Comparison of ENCODE assay signal across 20 mouse cellular contexts in the genomic region with DNA sequence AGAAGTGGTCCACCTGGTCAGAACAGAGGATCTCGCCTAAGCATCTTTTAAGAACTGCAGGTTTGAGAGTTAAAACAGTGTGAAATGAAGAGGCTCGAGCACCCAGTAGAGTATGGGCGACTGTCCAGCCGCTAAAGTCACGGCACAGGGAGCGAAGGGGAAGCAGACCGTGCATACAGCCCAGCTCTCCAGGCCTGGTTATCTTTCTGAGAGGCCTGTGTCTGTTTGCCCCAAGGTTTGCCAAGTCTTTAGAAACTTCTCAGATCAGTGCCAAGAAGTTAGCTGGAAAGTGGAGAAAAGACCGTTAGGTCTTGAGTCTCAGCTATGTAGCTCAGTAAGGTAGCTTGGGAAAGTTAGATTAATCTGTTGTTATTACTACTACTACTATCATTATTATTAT. TPM values are rescaled to one million over a fixed set of nuclear protein-coding genes. Genes with fewer than 3 reads are reported as not detected.
A peak's percentile ranks its signal among the peaks of the same experiment; 100 is the strongest.
DNase-seq lines count a peak whose midpoint lies in the region; ATAC-seq and TF ChIP-seq lines count a peak whose summit lies in the region.
"Had no signal": no experiment of that assay in that cellular context is flagged by ENCODE, and none has a peak within 500 bp of the region (broad histone marks: within the 10 kb centered on the region; RNA-seq: fewer than 3 reads in every experiment).

No protein-coding gene starts in this region.

- no peaks in the 10 kb centered on the region for H3K4me1 ChIP-seq in liver, postnatal 0 days (ENCODE audit: insufficient read depth)
- H3K4me1 ChIP-seq: embryonic facial prominence, embryonic 10.5 days; embryonic facial prominence, embryonic 12.5 days; forebrain, embryonic 13.5 days; forebrain, embryonic 15.5 days had no signal

- peaks cover 48% of the 10 kb centered on the region for H3K36me3 ChIP-seq in liver, postnatal 0 days (replicated peaks; ENCODE audit: insufficient read depth, low read length)

- H3K4me3 ChIP-seq in liver, postnatal 0 days (ENCODE audit: low read depth, low read length) = no peak overlapping the region
- H3K4me3 ChIP-seq: embryonic facial prominence, embryonic 10.5 days; embryonic facial prominence, embryonic 12.5 days; forebrain, embryonic 13.5 days; forebrain, embryonic 15.5 days had no signal

- no peak overlapping the region for H3K4me2 ChIP-seq in liver, postnatal 0 days (ENCODE audit: low read depth, low read length)
- H3K4me2 ChIP-seq: embryonic facial prominence, embryonic 12.5 days; forebrain, embryonic 13.5 days; forebrain, embryonic 15.5 days had no signal

- H3K9ac ChIP-seq in liver, postnatal 0 days (replicated peaks) = no peak overlapping the region
- H3K9ac ChIP-seq: embryonic facial prominence, embryonic 12.5 days; forebrain, embryonic 13.5 days; forebrain, embryonic 15.5 days; forebrain, postnatal 0 days had no signal

- no peaks in the 10 kb centered on the region for H3K27me3 ChIP-seq in liver, postnatal 0 days (ENCODE audit: insufficient read depth, low read length)
- H3K27me3 ChIP-seq: embryonic facial prominence, embryonic 12.5 days; forebrain, embryonic 13.5 days; forebrain, embryonic 15.5 days had no signal

- peak; percentile 7 for DNase-seq in liver, postnatal 0 days
- DNase-seq in liver = no peak
- peak; percentile 20 for DNase-seq in ovary, postnatal 36 days (ENCODE audit: low spot score)
- no peak for DNase-seq in ovary, postnatal 14 days (ENCODE audit: low spot score)
- DNase-seq in right cerebral cortex, postnatal 25 days = no peak
- DNase-seq: adrenal gland, adult 8-10 months; adrenal gland, postnatal 14 days; adrenal gland, postnatal 36 days; cerebellum, adult 11-12 months; cerebellum, adult 2 months; cerebellum, adult 9-10 months; cerebellum, postnatal 25 days; forebrain, postnatal 0 days had no signal

- no peaks in the 10 kb centered on the region for H3K9me3 ChIP-seq in liver, postnatal 0 days (ENCODE audit: low read length)
- H3K9me3 ChIP-seq: embryonic facial prominence, embryonic 10.5 days; embryonic facial prominence, embryonic 12.5 days; forebrain, embryonic 13.5 days; forebrain, embryonic 15.5 days had no signal

- 87% methylated on average over 8 of the region's 8 CpGs for WGBS in liver, postnatal 0 days (ENCODE audit: insufficient replicate concordance)

- TF ChIP-seq EP300 in liver, postnatal 0 days (IDR thresholded peaks at IDR 0.05; ENCODE audit: low read depth) = no peak

- no peak for TF ChIP-seq CTCF in liver, postnatal 0 days (IDR thresholded peaks at IDR 0.05; ENCODE audit: low read depth)

- no peak for ATAC-seq in liver, postnatal 0 days
- ATAC-seq: forebrain, embryonic 13.5 days; forebrain, embryonic 15.5 days; forebrain, postnatal 0 days had no signal

- H3K27ac ChIP-seq in liver, postnatal 0 days (ENCODE audit: low read depth) = no peak overlapping the region
- H3K27ac ChIP-seq: embryonic facial prominence, embryonic 10.5 days; embryonic facial prominence, embryonic 12.5 days; forebrain, embryonic 13.5 days; forebrain, embryonic 15.5 days had no signal

RNA-seq across cellular contexts. Expression of a gene that starts 17.5 kb away (rescaled TPM):
- 5.9 and 6.5 TPM in 2 replicates for polyA plus RNA-seq in liver, postnatal 0 days (2015; fragmentation: Nextera tagmentation; extraction: Ambion mirVana)

RNA-seq across cellular contexts. Expression of a gene that starts 46.1 kb away (rescaled TPM):
- not detected in 2 replicates for polyA plus RNA-seq in liver, postnatal 0 days (2015; fragmentation: Nextera tagmentation; extraction: Ambion mirVana)
- polyA plus RNA-seq: C2C12; embryonic facial prominence, embryonic 10.5 days; embryonic facial prominence, embryonic 14.5 days; forebrain, embryonic 11.5 days; forebrain, embryonic 13.5 days; forebrain, embryonic 15.5 days; forebrain, postnatal 0 days had no signal

RNA-seq across cellular contexts. Expression of a gene that starts 52.9 kb away (rescaled TPM):
- 4.7 and 5.0 TPM in 2 replicates for polyA plus RNA-seq in liver, postnatal 0 days (2015; fragmentation: Nextera tagmentation; extraction: Ambion mirVana)

Comparison
In these comparisons a context has a peak if more than half of its experiments do, and no peak if none do; other contexts are left out.
1. DNase-seq: peak in liver, postnatal 0 days (single experiment) and ovary, postnatal 36 days (single experiment); none in liver (single experiment), ovary, postnatal 14 days (single experiment) and right cerebral cortex, postnatal 25 days (single experiment).